Mouse (Mus musculus): Measurements from ENCODE around the gene Terb2. TPM values are rescaled to one million over a fixed set of nuclear protein-coding genes. Genes with fewer than 3 reads are reported as not detected.

The Terb2 gene
- polyA plus RNA-seq (2012; fragmentation: generic; extraction: Trizol) = not detected
- long read RNA-seq, experiment 1 = 0 reads
- long read RNA-seq, experiment 2 = 0 reads

GRCm38 (mm10) chr2:122186106-122186505, at the start of gene Terb2, which contains the start of gene Patl2:
Terb2 (plus strand) TSS chr2:122186272.
Patl2 (minus strand) TSS chr2:122186189.
- H3ac ChIP-seq (ENCODE audit: control insufficient read depth, insufficient read length, low read depth) = no peak within 1 kb of the TSS
- H3K79me3 ChIP-seq (ENCODE audit: low read depth) = no peaks in the 10 kb centered on the region
- no peaks in the 10 kb centered on the region for H3K36me3 ChIP-seq (ENCODE audit: control insufficient read depth, insufficient read depth)
- no peak within 1 kb of the TSS for H3K4me3 ChIP-seq (ENCODE audit: insufficient read depth, poor library complexity, severe bottlenecking)
- H3K79me2 ChIP-seq (ENCODE audit: control insufficient read depth, insufficient read depth) = no peaks in the 10 kb centered on the region
- no peaks in the 10 kb centered on the region for H3K27me3 ChIP-seq (ENCODE audit: control insufficient read depth, insufficient read depth, insufficient read length)
- TF ChIP-seq FOSL1 (IDR thresholded peaks at IDR 0.05; ENCODE audit: insufficient read depth, low read length, poor library complexity, severe bottlenecking) (no peak), CTCF (IDR thresholded peaks at IDR 0.05; ENCODE audit: control insufficient read depth, insufficient read depth, insufficient read length) (no peak)

- H3ac ChIP-seq (ENCODE audit: control insufficient read depth, insufficient read length, low read depth) = no peak overlapping the region
- no peaks in the 10 kb centered on the region for H3K27me3 ChIP-seq (ENCODE audit: control insufficient read depth, insufficient read depth, insufficient read length)
- no peaks in the 10 kb centered on the region for H3K79me2 ChIP-seq (ENCODE audit: control insufficient read depth, insufficient read depth)
- TF ChIP-seq CTCF (IDR thresholded peaks at IDR 0.05; ENCODE audit: control insufficient read depth, insufficient read depth, insufficient read length) (no peak), USF1 (IDR thresholded peaks at IDR 0.05; ENCODE audit: low read depth) (no peak), CEBPB (IDR thresholded peaks at IDR 0.05; ENCODE audit: low read depth) (no peak), MYOG (IDR thresholded peaks at IDR 0.05; ENCODE audit: control insufficient read depth, extremely low read depth, insufficient read length) (no peak), MYOD1 (IDR thresholded peaks at IDR 0.05; ENCODE audit: control insufficient read depth, insufficient read length, low read depth) (no peak), FOSL1 (IDR thresholded peaks at IDR 0.05; ENCODE audit: insufficient read depth, low read length, poor library complexity, severe bottlenecking) (no peak), MAX (IDR thresholded peaks at IDR 0.05) (no peak)
- H3K36me3 ChIP-seq (ENCODE audit: control insufficient read depth, insufficient read depth) = no peaks in the 10 kb centered on the region
- H3K79me3 ChIP-seq (ENCODE audit: low read depth) = no peaks in the 10 kb centered on the region
- H3K4me3 ChIP-seq (ENCODE audit: insufficient read depth, poor library complexity, severe bottlenecking) = no peak overlapping the region
Observed at GRCm38 (mm10) chr2:122137839-122138465, 48.1 kb upstream of the Terb2 start.

GRCm38 (mm10) chr2:122140815-122141214, 45.3 kb upstream of the Terb2 start:
- no peaks in the 10 kb centered on the region for H3K36me3 ChIP-seq (ENCODE audit: control insufficient read depth, insufficient read depth)
- no peaks in the 10 kb centered on the region for H3K27me3 ChIP-seq (ENCODE audit: control insufficient read depth, insufficient read depth, insufficient read length)
- H3ac ChIP-seq (ENCODE audit: control insufficient read depth, insufficient read length, low read depth) = no peak overlapping the region
- no peaks in the 10 kb centered on the region for H3K79me2 ChIP-seq (ENCODE audit: control insufficient read depth, insufficient read depth)
- H3K4me3 ChIP-seq (ENCODE audit: insufficient read depth, poor library complexity, severe bottlenecking) = no peak overlapping the region
- TF ChIP-seq FOSL1 (IDR thresholded peaks at IDR 0.05; ENCODE audit: insufficient read depth, low read length, poor library complexity, severe bottlenecking) (no peak), CTCF (IDR thresholded peaks at IDR 0.05; ENCODE audit: control insufficient read depth, insufficient read depth, insufficient read length) (no peak), CEBPB (IDR thresholded peaks at IDR 0.05; ENCODE audit: low read depth) (no peak), USF1 (IDR thresholded peaks at IDR 0.05; ENCODE audit: low read depth) (no peak), MYOD1 (IDR thresholded peaks at IDR 0.05; ENCODE audit: control insufficient read depth, insufficient read length, low read depth) (no peak), MAX (IDR thresholded peaks at IDR 0.05) (no peak), MYOG (IDR thresholded peaks at IDR 0.05; ENCODE audit: control insufficient read depth, extremely low read depth, insufficient read length) (no peak)
- no peaks in the 10 kb centered on the region for H3K79me3 ChIP-seq (ENCODE audit: low read depth)

GRCm38 (mm10) chr2:122141332-122141967, 44.6 kb upstream of the Terb2 start:
- Histone ChIP-seq H3K4me3 (ENCODE audit: insufficient read depth, poor library complexity, severe bottlenecking) (no peak overlapping the region), H3ac (ENCODE audit: control insufficient read depth, insufficient read length, low read depth) (no peak overlapping the region), H3K79me2 (ENCODE audit: control insufficient read depth, insufficient read depth) (no peaks in the 10 kb centered on the region), H3K36me3 (ENCODE audit: control insufficient read depth, insufficient read depth) (no peaks in the 10 kb centered on the region), H3K79me3 (ENCODE audit: low read depth) (no peaks in the 10 kb centered on the region), H3K27me3 (ENCODE audit: control insufficient read depth, insufficient read depth, insufficient read length) (no peaks in the 10 kb centered on the region)
- TF ChIP-seq MYOD1 (IDR thresholded peaks at IDR 0.05; ENCODE audit: control insufficient read depth, insufficient read length, low read depth) = no peak
- no peak for TF ChIP-seq FOSL1 (IDR thresholded peaks at IDR 0.05; ENCODE audit: insufficient read depth, low read length, poor library complexity, severe bottlenecking)
- TF ChIP-seq CEBPB (IDR thresholded peaks at IDR 0.05; ENCODE audit: low read depth) = no peak
- no peak for TF ChIP-seq CTCF (IDR thresholded peaks at IDR 0.05; ENCODE audit: control insufficient read depth, insufficient read depth, insufficient read length)
- no peak for TF ChIP-seq USF1 (IDR thresholded peaks at IDR 0.05; ENCODE audit: low read depth)
- no peak for TF ChIP-seq MYOG (IDR thresholded peaks at IDR 0.05; ENCODE audit: control insufficient read depth, extremely low read depth, insufficient read length)
- no peak for TF ChIP-seq MAX (IDR thresholded peaks at IDR 0.05)

- no peaks in the 10 kb centered on the region for H3K27me3 ChIP-seq (ENCODE audit: control insufficient read depth, insufficient read depth, insufficient read length)
- peaks cover 6% of the 10 kb centered on the region for H3K79me2 ChIP-seq (ENCODE audit: control insufficient read depth, insufficient read depth)
- TF ChIP-seq FOSL1 (IDR thresholded peaks at IDR 0.05; ENCODE audit: insufficient read depth, low read length, poor library complexity, severe bottlenecking) = no peak
- no peak for TF ChIP-seq MAX (IDR thresholded peaks at IDR 0.05)
- TF ChIP-seq MYOD1 (IDR thresholded peaks at IDR 0.05; ENCODE audit: control insufficient read depth, insufficient read length, low read depth) = no peak
- no peak for TF ChIP-seq CEBPB (IDR thresholded peaks at IDR 0.05; ENCODE audit: low read depth)
- no peak for TF ChIP-seq USF1 (IDR thresholded peaks at IDR 0.05; ENCODE audit: low read depth)
- no peak for TF ChIP-seq MYOG (IDR thresholded peaks at IDR 0.05; ENCODE audit: control insufficient read depth, extremely low read depth, insufficient read length)
- TF ChIP-seq CTCF (IDR thresholded peaks at IDR 0.05; ENCODE audit: control insufficient read depth, insufficient read depth, insufficient read length) = no peak
- no peaks in the 10 kb centered on the region for H3K36me3 ChIP-seq (ENCODE audit: control insufficient read depth, insufficient read depth)
- no peak overlapping the region for H3K4me3 ChIP-seq (ENCODE audit: insufficient read depth, poor library complexity, severe bottlenecking)
- peaks cover 1% of the 10 kb centered on the region for H3K79me3 ChIP-seq (ENCODE audit: low read depth)
- H3ac ChIP-seq (ENCODE audit: control insufficient read depth, insufficient read length, low read depth) = no peak overlapping the region
Observed at GRCm38 (mm10) chr2:122143111-122143510, 43.0 kb upstream of the Terb2 start.
